Mouse (Mus musculus) heart, adult 2 months (tissue): ENCODE results near the gene Gm20481. TPM values are rescaled to one million over a fixed set of nuclear protein-coding genes. Genes with fewer than 3 reads are reported as not detected.
"Not testable (repeated sequence)": the region's sequence is repeated elsewhere in the genome, so short reads cannot be mapped to it uniquely, and the experiment has no call there.

Experiments used
- DNase-seq, 2 experiments: peaks; one replicate each; pipeline ENCODE4 v3.0.0; 2021
- H3K27ac ChIP-seq: fragments of 200-600 bp; 2 replicates; pipeline ENCODE4 v1.8.1; 2022
- H3K27me3 ChIP-seq: fragments of 200-500 bp; 2 replicates; pipeline ENCODE4 v1.6.1; 2012; ENCODE audit warnings: mild to moderate bottlenecking, low read length, inconsistent platforms, mixed read lengths; ENCODE audit not compliant: control insufficient read depth, insufficient read depth
- H3K36me3 ChIP-seq: fragments of 200-500 bp; 2 replicates; pipeline ENCODE4 v1.6.1; 2012; ENCODE audit warnings: low read length, inconsistent platforms; ENCODE audit not compliant: control insufficient read depth, insufficient read depth
- H3K4me1 ChIP-seq: fragments of 200-500 bp; 2 replicates; pipeline ENCODE4 v1.6.1; 2011; ENCODE audit warnings: low read length; ENCODE audit not compliant: control insufficient read depth, insufficient read depth
- H3K4me3 ChIP-seq: fragments of 200-600 bp; 2 replicates; pipeline ENCODE4 v1.8.1; 2022
- H3K79me2 ChIP-seq: fragments of 200-500 bp; replicated peaks from 2 replicates; pipeline ENCODE4 v1.6.1; 2012; ENCODE audit warnings: mild to moderate bottlenecking, inconsistent platforms, low read length, moderate library complexity, mixed read lengths; ENCODE audit not compliant: control insufficient read depth, insufficient read depth
- H3K9ac ChIP-seq: fragments of 200-500 bp; 2 replicates; pipeline ENCODE4 v1.6.1; 2012; ENCODE audit warnings: low read depth, mild to moderate bottlenecking, control low read depth, inconsistent platforms, low read length, mixed read lengths
- CTCF ChIP-seq: fragments of 200-600 bp; IDR thresholded peaks from 2 replicates; pipeline ENCODE4 v1.8.1; 2022; ENCODE audit warnings: antibody characterized with exemption, mild to moderate bottlenecking, moderate library complexity
- EP300 ChIP-seq: fragments of 200-500 bp; IDR thresholded peaks from 2 replicates; pipeline ENCODE4 v1.6.1; 2011; ENCODE audit warnings: low read depth, low read length, control low read depth; ENCODE audit not compliant: insufficient read depth
- POLR2A ChIP-seq: fragments of 200-500 bp; IDR thresholded peaks from 2 replicates; pipeline ENCODE4 v1.6.1; 2011; ENCODE audit warnings: mild to moderate bottlenecking, low read depth, low read length, control low read depth; ENCODE audit not compliant: insufficient read depth
- WGBS: fragments of 180-500 bp; shearing (Covaris S2); methylation state at CpG from one replicate; pipeline ENCODE4 v1.1.7; 2018; 5-methylcytosine and 5-hydroxymethylcytosine counted together
- intact Hi-C: fragments of 180-260 bp; cut with DNase I; formaldehyde crosslinking; loops from one replicate; pipeline ENCODE4 v1.15.1; 2025
- polyA plus RNA-seq: library from polyadenylated mRNA; depleted of rRNA; stranded (reverse); fragments of >200 nt; gene quantifications from 2 replicates; pipeline ENCODE4 v1.2.3, GENCODE M21; 2012
- total RNA-seq, 2 experiments: library from RNA; stranded (reverse); gene quantifications; 2 replicates each; pipeline ENCODE4 v1.2.3; 2021

Gene Gm20481
- total and polyA plus RNA-seq, 3 experiments, result not detected

DNA sequence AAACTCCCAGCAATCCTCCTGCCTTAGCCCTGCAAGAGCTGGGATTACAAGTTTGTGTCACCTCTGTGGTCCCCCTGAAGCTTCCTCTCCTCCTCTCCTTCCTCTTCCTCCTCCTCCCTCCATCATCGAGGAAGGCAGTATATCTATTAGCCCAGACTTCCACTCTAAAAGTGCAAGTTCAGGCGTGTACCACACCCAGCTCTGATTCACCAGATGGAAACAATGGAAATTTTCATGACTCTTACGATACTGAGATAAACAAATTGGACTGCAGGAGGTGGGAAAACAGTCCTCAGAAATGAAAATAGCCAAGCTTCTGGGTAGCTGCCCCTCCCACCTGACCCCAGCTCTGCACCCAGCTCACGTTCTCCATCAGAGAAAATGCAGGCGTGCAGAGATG is 4.1 kb upstream of the Gm20481 start:
- H3K36me3 ChIP-seq, result no peaks in the 10 kb centered on the region
- no peak overlapping the region for H3K4me3 ChIP-seq
- WGBS, result 41% methylated on average over 5 of the region's 5 CpGs
- no peak overlapping the region for H3K9ac ChIP-seq
- no peaks in the 10 kb centered on the region for H3K27me3 ChIP-seq
- TF ChIP-seq EP300 (no peak), POLR2A (no peak), CTCF (no peak)
- peaks cover 4% of the 10 kb centered on the region for H3K4me1 ChIP-seq
- H3K79me2 ChIP-seq, result no peaks in the 10 kb centered on the region
- no peak for DNase-seq
- intact Hi-C loops, result no loop called here
- H3K27ac ChIP-seq, result peak overlapping the region; percentile 54

DNA sequence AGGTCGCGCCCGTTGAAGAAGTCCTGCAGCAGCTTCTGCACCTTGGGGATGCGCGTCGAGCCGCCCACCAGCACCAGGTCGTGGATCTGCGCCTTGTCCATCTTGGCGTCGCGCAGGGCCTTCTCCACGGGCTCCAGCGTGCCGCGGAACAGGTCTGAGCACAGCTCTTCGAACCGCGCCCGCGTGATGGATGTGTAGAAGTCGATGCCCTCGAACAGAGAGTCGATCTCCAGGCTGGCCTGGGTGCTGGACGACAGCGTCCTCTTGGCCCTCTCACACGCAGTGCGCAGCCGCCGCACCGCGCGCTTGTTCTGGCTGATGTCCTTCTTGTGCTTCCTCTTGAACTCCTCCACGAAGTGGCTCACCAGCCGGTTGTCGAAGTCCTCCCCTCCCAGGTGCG is 1.1 kb downstream of the Gm20481 start:
- H3K27ac ChIP-seq, DNase-seq, H3K9ac ChIP-seq, H3K4me3 ChIP-seq, H3K79me2 ChIP-seq, H3K27me3 ChIP-seq, H3K36me3 ChIP-seq, H3K4me1 ChIP-seq: not testable (repeated sequence)
- 26% methylated on average over 20 of the region's 37 CpGs for WGBS
- intact Hi-C loops, result loop anchor here (10.0 kb wide), 1 partner anchor 1304 kb away; the partner anchor contains the start of gene Trim39

DNA sequence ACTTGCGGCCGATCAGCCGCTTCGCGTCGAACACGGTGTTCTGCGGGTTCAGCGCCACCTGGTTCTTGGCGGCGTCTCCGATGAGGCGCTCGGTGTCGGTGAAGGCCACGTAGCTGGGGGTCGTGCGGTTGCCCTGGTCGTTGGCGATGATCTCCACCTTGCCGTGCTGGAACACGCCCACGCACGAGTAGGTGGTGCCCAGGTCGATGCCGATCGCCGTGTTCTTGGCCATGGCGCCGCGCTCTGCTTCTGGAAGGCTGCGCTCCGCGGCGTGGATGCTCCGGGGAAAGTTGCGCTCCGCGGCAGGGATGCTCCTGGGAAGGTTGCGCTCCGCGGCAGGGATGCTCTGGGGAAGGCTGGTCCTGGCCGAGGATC is 2.0 kb downstream of the Gm20481 start:
- H3K4me1 ChIP-seq, H3K36me3 ChIP-seq, H3K27me3 ChIP-seq, H3K79me2 ChIP-seq, DNase-seq: not testable (repeated sequence)
- peak overlapping the region; percentile 41 for H3K4me3 ChIP-seq
- peak overlapping the region; percentile 79 for H3K9ac ChIP-seq
- intact Hi-C loops, result loop anchor here (10.0 kb wide), 1 partner anchor 1303 kb away; the partner anchor contains the start of gene Trim39
- H3K27ac ChIP-seq, result peak overlapping the region; percentile 96
- 3% methylated on average over 28 of the region's 43 CpGs for WGBS

DNA sequence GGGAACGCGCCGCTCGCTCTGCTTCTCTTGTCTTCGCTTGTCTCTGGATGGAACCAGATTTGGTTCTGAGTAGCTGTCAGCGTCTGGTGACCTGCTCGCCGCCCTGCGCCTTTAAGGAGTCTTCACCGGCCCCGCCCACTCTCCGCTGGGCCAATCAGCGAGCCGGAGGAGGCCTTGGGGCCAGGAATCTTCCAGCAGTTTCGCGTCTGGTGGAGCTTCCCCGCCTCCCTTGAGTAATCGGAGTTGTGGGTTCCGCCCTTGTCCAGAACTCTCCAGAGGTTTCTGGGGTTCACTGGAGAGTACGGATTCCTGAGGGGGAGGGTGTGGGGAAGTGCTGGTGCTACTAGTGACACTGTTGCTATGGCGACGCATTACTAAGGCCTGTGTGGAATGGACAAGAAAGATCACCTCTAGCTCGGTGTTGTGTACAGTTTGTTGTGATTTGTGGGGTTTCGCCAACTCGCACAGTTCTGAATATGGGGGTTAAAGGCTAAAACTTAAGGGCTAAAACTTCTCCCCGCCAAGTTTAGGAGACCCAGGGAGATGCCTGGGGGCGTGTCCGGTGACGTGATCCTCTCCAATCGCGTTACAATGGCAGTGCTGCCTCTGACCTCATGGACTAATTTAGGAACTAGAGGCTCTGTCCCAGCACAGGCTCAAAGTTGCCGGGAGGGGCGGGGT is 2.5 kb downstream of the Gm20481 start, which contains the start of the genes Hspa1a and Hspa1l:
Gene Hspa1a (minus strand): TSS at position 88 of the 681 bp plus-strand sequence.
Gene Hspa1l (plus strand): TSS at position 635 of the 681 bp plus-strand sequence.
- not testable (repeated sequence) for H3K4me1 ChIP-seq, H3K27me3 ChIP-seq, H3K36me3 ChIP-seq, H3K79me2 ChIP-seq
- WGBS, result under 1% methylated on average over 28 of the region's 33 CpGs
- Histone ChIP-seq H3K4me3 (peak within 1 kb of the TSS; percentile 47), H3K9ac (peak within 1 kb of the TSS; percentile 82), H3K27ac (peak within 1 kb of the TSS; percentile 96)
- intact Hi-C loops, result loop anchor here (10.0 kb wide), 1 partner anchor 1303 kb away; the partner anchor contains the start of gene Trim39
- DNase-seq, result peak; percentile 94 to 95
- peak; percentile 90 for TF ChIP-seq POLR2A
- peak; percentile 93 for TF ChIP-seq EP300

- H3K9ac ChIP-seq, result no peak overlapping the region
- H3K36me3 ChIP-seq, result no peaks in the 10 kb centered on the region; the same call in 1 of the 2 replicates
- no peaks in the 10 kb centered on the region for H3K79me2 ChIP-seq
- no peaks in the 10 kb centered on the region for H3K27me3 ChIP-seq
- 80% methylated on average over 3 of the region's 3 CpGs for WGBS
- H3K4me3 ChIP-seq, result no peak overlapping the region
- TF ChIP-seq POLR2A (no peak), EP300 (no peak), CTCF (no peak)
- H3K4me1 ChIP-seq, result peaks cover under 1% of the 10 kb centered on the region; the same call in 1 of the 2 replicates
- intact Hi-C loops, result loop anchor here (10.0 kb wide), 1 partner anchor 1299 kb away; the partner anchor contains the start of gene Trim39
- DNase-seq, result no peak
- H3K27ac ChIP-seq, result no peak overlapping the region
Observed at GRCm38 (mm10) chr17:34975581-34976492, 6.1 kb downstream of the Gm20481 start.

- H3K27ac ChIP-seq, result no peak overlapping the region
- H3K36me3 ChIP-seq, result no peaks in the 10 kb centered on the region; the same call in 1 of the 2 replicates
- H3K4me3 ChIP-seq, result no peak overlapping the region
- no peak overlapping the region for H3K9ac ChIP-seq
- H3K27me3 ChIP-seq, result no peaks in the 10 kb centered on the region
- TF ChIP-seq EP300 (no peak), POLR2A (no peak), CTCF (no peak)
- intact Hi-C loops, result loop anchor here (10.0 kb wide), 1 partner anchor 1298 kb away; the partner anchor contains the start of gene Trim39
- no peaks in the 10 kb centered on the region for H3K79me2 ChIP-seq
- peaks cover 1% of the 10 kb centered on the region; the same call in 1 of the 2 replicates for H3K4me1 ChIP-seq
- no peak for DNase-seq
- WGBS, result 91% methylated on average over 20 of the region's 20 CpGs
Observed at GRCm38 (mm10) chr17:34977000-34977399, 7.3 kb downstream of the Gm20481 start.
